Mouse (Mus musculus) kidney, adult 2 months (tissue): ENCODE results near the gene Spef1.

Source experiments
- CTCF ChIP-seq: fragments of 200-500 bp; conservative IDR thresholded peaks from 2 replicates; pipeline ENCODE4 v1.5.1; 2011; ENCODE audit warnings: low read depth, mild to moderate bottlenecking, control low read depth, low read length, moderate library complexity, mixed read lengths; ENCODE audit not compliant: insufficient read depth, insufficient read length
- POLR2A ChIP-seq: fragments of 200-500 bp; IDR thresholded peaks from one replicate; pipeline ENCODE4 v1.6.1; 2011; ENCODE audit warnings: low read depth, low read length, control low read depth

GRCm38 (mm10) chr2:131156987-131157386 is 30.1 kb downstream of the Spef1 start:
- TF ChIP-seq CTCF (no peak), POLR2A (no peak)
